Mouse (Mus musculus) cerebellum, adult 2 months (tissue): ENCODE data around the gene Shroom1. TPM values are rescaled to one million over a fixed set of nuclear protein-coding genes. Genes with fewer than 3 reads are reported as not detected.
A peak's percentile ranks its signal among the peaks of the same experiment; 100 is the strongest.
"Not testable (repeated sequence)": the region's sequence is repeated elsewhere in the genome, so short reads cannot be mapped to it uniquely, and the experiment has no call there.

Experiments used
- DNase-seq, 2 experiments: peaks; one replicate each; pipeline ENCODE4 v3.0.0; 2021
- H3K27ac ChIP-seq: fragments of 200-500 bp; 2 replicates; pipeline ENCODE4 v1.5.1; 2012; ENCODE audit warnings: low read length, control low read depth, inconsistent platforms; ENCODE audit not compliant: insufficient read depth
- H3K27me3 ChIP-seq: fragments of 200-500 bp; 2 replicates; pipeline ENCODE4 v1.6.1; 2012; ENCODE audit warnings: inconsistent platforms, mild to moderate bottlenecking, low read length, moderate library complexity; ENCODE audit not compliant: control insufficient read depth, insufficient read depth
- H3K4me1 ChIP-seq: fragments of 200-500 bp; 2 replicates; pipeline ENCODE4 v1.6.1; 2011; ENCODE audit warnings: low read length; ENCODE audit not compliant: control insufficient read depth, insufficient read depth
- H3K4me3 ChIP-seq: fragments of 200-500 bp; replicated peaks from 2 replicates; pipeline ENCODE3; 2011; ENCODE audit warnings: mild to moderate bottlenecking, low read depth, low read length, control low read depth; ENCODE audit not compliant: insufficient read depth
- CTCF ChIP-seq: fragments of 200-500 bp; IDR thresholded peaks from 2 replicates; pipeline ENCODE4 v1.5.1; 2011; ENCODE audit warnings: low read depth, mild to moderate bottlenecking, control low read depth, low read length, moderate library complexity, borderline replicate concordance; ENCODE audit not compliant: insufficient read depth
- POLR2A ChIP-seq: fragments of 200-500 bp; IDR thresholded peaks from 2 replicates; pipeline ENCODE4 v1.6.1; 2011; ENCODE audit warnings: low read length, control low read depth, borderline replicate concordance; ENCODE audit not compliant: insufficient read depth
- WGBS: fragments of 180-500 bp; shearing (Covaris S2); methylation state at CpG from one replicate; pipeline ENCODE4 v1.1.7; 2018; 5-methylcytosine and 5-hydroxymethylcytosine counted together
- polyA plus RNA-seq: library from polyadenylated mRNA; depleted of rRNA; stranded (reverse); fragments of >200 nt; gene quantifications from 2 replicates; pipeline ENCODE4 v1.2.3, GENCODE M21; 2012; rRNA removed

Shroom1 gene
- 7.7 and 8.8 TPM in 2 replicates for polyA plus RNA-seq

DNA sequence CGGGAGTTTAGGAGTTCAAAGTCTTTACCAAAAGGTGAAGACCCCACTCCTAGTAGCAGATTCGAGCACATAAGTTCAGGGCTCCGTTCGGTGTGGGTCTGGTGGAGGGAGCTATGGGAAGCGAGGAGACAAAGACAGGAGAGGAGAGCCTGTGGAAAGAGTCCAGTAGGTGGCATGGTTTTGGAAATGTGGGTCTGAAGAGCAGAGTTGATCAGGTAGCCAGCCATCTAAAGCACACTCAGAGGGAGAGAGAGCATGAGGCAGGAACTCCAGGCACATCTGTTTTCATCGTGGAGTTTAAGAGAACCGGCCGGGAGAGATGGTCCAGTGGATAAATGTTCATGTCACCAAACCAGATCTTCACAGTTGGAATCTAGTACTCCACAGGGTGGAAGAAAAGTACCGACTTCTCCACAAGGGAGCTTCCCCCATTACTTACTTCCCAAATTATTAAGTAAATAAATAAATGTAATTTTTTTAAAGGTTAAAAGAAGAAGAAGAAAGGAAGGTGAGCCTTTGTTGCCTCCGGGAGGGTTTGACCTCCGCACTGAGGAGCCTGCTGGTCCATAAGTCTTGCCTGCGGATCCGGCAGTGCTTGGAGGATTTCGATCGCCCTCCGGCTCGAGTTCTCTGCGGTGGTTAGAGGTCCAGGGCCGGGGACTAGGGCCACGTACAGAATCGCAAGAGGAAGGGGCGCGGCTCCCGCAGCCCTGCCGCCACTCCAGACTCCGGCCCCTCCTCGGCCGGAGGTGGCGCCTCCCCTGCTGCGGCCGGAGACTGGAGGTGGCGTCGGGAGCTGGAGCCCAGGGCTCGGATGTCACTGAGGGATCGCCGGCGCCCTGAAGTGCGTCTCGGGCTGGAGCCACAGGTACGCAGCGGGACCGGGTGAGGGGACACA lies at the start of gene Shroom1, which contains the start of gene Gm10447:
TSS of gene Shroom1 (plus strand) at position 732 of the 898 bp plus-strand sequence.
TSS of gene Gm10447 (minus strand) at position 637 of the 898 bp plus-strand sequence.
- Histone ChIP-seq H3K4me3 (peak within 1 kb of the TSS; percentile 48), H3K4me1 (peaks cover 9% of the 10 kb centered on the region), H3K27me3 (no peaks in the 10 kb centered on the region), H3K27ac (no peak within 1 kb of the TSS)
- TF ChIP-seq POLR2A (no peak), CTCF (peak; percentile 31; the same call in 1 of the 2 replicates)
- DNase-seq: peak; percentile 51 to 62
- 9% methylated on average over 42 of the region's 42 CpGs for WGBS

GRCm38 (mm10) chr11:53411738-53412137 lies 45.3 kb upstream of the Shroom1 start:
- peak; percentile 25; the same call in 1 of the 2 replicates for TF ChIP-seq CTCF
- no peak for TF ChIP-seq POLR2A
- DNase-seq: no peak
- Histone ChIP-seq H3K4me1 (no peaks in the 10 kb centered on the region), H3K27me3 (no peaks in the 10 kb centered on the region), H3K27ac (no peak overlapping the region), H3K4me3 (no peak overlapping the region)

DNA sequence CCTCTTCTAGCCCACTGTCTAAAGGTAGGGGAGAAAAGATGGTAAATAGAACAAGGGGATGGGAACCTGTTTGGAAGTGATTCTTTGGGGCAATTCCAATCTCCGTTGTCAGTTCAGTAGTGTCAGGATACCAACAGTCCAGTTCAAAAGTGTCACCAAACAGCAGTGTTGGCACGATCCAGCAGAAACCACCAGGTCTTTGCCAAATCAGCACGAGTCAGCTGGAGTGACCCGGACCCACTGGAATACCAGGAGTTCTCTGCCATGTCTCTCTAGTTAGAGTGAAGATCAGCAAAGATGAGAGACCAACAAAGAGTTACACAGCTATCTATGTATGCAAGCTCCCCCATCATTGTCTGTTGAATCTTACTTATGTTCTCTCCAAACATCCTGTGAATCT lies 43.1 kb upstream of the Shroom1 start:
- TF ChIP-seq CTCF (no peak), POLR2A (no peak)
- Histone ChIP-seq H3K4me3 (no peak overlapping the region), H3K4me1 (no peaks in the 10 kb centered on the region), H3K27ac (no peak overlapping the region), H3K27me3 (no peaks in the 10 kb centered on the region)
- no peak for DNase-seq
- WGBS: 43% methylated on average over 4 of the region's 4 CpGs

DNA sequence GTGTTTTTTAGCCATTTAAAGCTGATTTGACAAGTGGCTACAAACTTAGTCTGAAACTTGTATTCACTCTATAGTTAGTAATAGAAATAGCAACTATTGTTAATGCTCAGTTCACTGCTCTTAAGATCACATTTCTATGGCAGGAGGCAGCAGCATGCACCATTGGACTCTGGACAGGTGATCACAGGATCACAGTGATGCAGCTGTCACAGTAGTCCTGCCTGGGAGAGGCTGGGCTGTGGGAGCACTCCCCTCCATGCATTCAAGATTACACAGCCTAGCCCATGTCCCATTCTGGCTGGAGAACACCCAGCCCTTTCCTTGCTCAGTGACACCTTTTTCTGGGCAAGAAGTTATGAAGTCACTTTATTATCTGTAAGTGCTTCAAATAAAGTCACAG lies 39.0 kb upstream of the Shroom1 start:
- Histone ChIP-seq H3K4me3 (no peak overlapping the region), H3K27ac (no peak overlapping the region), H3K27me3 (no peaks in the 10 kb centered on the region), H3K4me1 (no peaks in the 10 kb centered on the region)
- DNase-seq: no peak
- TF ChIP-seq POLR2A (no peak), CTCF (no peak)

GRCm38 (mm10) chr11:53423036-53423435 lies 34.0 kb upstream of the Shroom1 start, which contains the start of gene Leap2:
Gene Leap2, minus strand, starts transcription at chr11:53423170.
- DNase-seq: no peak
- H3K27ac ChIP-seq: no peak within 1 kb of the TSS
- 86% methylated on average over 4 of the region's 4 CpGs for WGBS
- no peaks in the 10 kb centered on the region for H3K27me3 ChIP-seq
- no peak for TF ChIP-seq POLR2A
- TF ChIP-seq CTCF: no peak
- no peak within 1 kb of the TSS for H3K4me3 ChIP-seq
- peaks cover 3% of the 10 kb centered on the region; the same call in 1 of the 2 replicates for H3K4me1 ChIP-seq

GRCm38 (mm10) chr11:53424826-53425225 lies 32.2 kb upstream of the Shroom1 start:
- WGBS: 77% methylated on average over 2 of the region's 2 CpGs
- Histone ChIP-seq H3K4me3 (no peak overlapping the region), H3K27me3 (no peaks in the 10 kb centered on the region), H3K27ac (no peak overlapping the region), H3K4me1 (peaks cover 7% of the 10 kb centered on the region; the same call in 1 of the 2 replicates)
- DNase-seq: no peak
- TF ChIP-seq POLR2A (no peak), CTCF (no peak)

- Histone ChIP-seq H3K27me3 (no peaks in the 10 kb centered on the region), H3K4me3 (no peak overlapping the region), H3K4me1 (peaks cover 7% of the 10 kb centered on the region; the same call in 1 of the 2 replicates), H3K27ac (no peak overlapping the region)
- TF ChIP-seq CTCF: no peak
- TF ChIP-seq POLR2A: no peak
- no peak for DNase-seq
- WGBS: 75% methylated on average over 3 of the region's 3 CpGs
Measured at GRCm38 (mm10) chr11:53425251-53425650, 31.8 kb upstream of the Shroom1 start.

DNA sequence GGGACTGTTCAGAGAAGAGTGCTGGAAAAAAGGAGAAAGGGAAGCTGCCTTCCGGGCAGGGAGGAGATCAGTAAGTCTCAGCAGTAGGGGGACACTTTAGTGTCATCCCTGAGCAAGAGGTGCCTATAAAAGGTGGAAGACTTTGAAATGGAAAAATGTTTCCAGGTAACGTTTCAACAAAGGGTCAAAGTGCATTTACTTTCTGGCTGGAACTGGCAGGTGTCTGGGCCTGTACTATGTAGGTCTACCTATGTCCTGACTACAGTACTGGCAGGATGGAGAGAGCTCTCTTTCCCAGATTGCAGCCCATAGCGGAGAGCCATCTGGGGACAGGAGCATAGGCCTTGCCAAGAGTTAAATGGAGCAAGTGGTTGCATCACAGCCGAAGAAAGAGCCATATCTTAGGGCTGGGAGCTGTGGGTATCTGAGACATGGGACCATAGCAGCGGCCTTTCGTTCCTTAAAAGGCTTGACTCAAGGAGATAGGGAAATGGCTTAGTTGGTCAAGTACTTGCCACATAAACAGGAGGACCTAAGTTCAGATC lies 31.2 kb upstream of the Shroom1 start:
- H3K4me1 ChIP-seq: peaks cover 7% of the 10 kb centered on the region; the same call in 1 of the 2 replicates
- H3K27ac ChIP-seq: no peak overlapping the region
- 55% methylated on average over 6 of the region's 6 CpGs for WGBS
- DNase-seq: peak; percentile 35 to 57
- H3K4me3 ChIP-seq: no peak overlapping the region
- no peaks in the 10 kb centered on the region for H3K27me3 ChIP-seq
- no peak for TF ChIP-seq POLR2A
- TF ChIP-seq CTCF: no peak

DNA sequence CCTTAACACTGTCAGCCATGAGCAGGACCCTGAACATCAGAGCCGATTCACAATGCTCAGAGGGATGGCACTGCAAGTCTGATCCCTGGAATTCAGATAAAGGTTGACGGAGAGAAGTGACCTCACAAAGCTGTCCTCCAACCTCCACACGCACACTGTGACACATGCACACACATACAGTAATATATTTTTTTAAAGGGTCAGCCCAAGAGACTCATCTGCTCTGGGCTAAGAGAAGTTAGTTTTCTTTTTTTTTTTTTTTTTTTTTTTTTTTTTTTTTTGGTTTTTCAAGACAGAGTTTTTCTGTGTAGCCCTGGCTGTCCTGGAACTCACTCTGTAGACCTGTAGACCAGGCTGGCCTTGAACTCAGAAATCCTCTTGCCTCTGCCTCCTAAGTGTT lies 30.1 kb upstream of the Shroom1 start:
- not testable (repeated sequence) for H3K27me3 ChIP-seq, H3K4me3 ChIP-seq, H3K4me1 ChIP-seq, H3K27ac ChIP-seq, DNase-seq
- 78% methylated on average over 3 of the region's 3 CpGs for WGBS
